Mouse (Mus musculus): ENCODE measurements at regions not wholly inside any gene's neighbourhood (a gene's known extent, or its start where the extent isn't known, plus 50 kb on each side); places are given as distances from the start of the nearest gene placed in this dataset.

- no peak for DNase-seq
Measured at GRCm38 (mm10) chr17:65193341-65193740, 347.2 kb downstream of the Tmem232 start.

- no peak for DNase-seq
Measured at GRCm38 (mm10) chr17:65192432-65193059, 348.0 kb downstream of the Tmem232 start.

GRCm38 (mm10) chr17:65190839-65191591, 349.6 kb downstream of the Tmem232 start:
- no peak for DNase-seq

GRCm38 (mm10) chr17:65181164-65181563, 345.3 kb upstream of the 4930583I09Rik start:
- no peak for DNase-seq

- no peak for DNase-seq
Measured at GRCm38 (mm10) chr17:65175770-65176169, 339.9 kb upstream of the 4930583I09Rik start.

GRCm38 (mm10) chr17:65174114-65174513, 338.2 kb upstream of the 4930583I09Rik start:
- no peak for DNase-seq

- DNase-seq = no peak
Measured at GRCm38 (mm10) chr17:65173236-65173635, 337.4 kb upstream of the 4930583I09Rik start.

GRCm38 (mm10) chr17:65170691-65171090, 334.8 kb upstream of the 4930583I09Rik start:
- DNase-seq = no peak

GRCm38 (mm10) chr17:65169981-65170617, 334.2 kb upstream of the 4930583I09Rik start:
- no peak for DNase-seq

GRCm38 (mm10) chr17:65146376-65146775, 310.5 kb upstream of the 4930583I09Rik start:
- DNase-seq = peak; percentile 62 to 71

- DNase-seq = no peak
Measured at GRCm38 (mm10) chr17:65114651-65115050, 278.8 kb upstream of the 4930583I09Rik start.

- no peak for DNase-seq
Measured at GRCm38 (mm10) chr17:65113121-65113520, 277.2 kb upstream of the 4930583I09Rik start.

- no peak for DNase-seq
Measured at GRCm38 (mm10) chr17:65105622-65106021, 269.8 kb upstream of the 4930583I09Rik start.

GRCm38 (mm10) chr17:65101157-65101556, 265.3 kb upstream of the 4930583I09Rik start:
- no peak for DNase-seq

- no peak for DNase-seq
Measured at GRCm38 (mm10) chr17:65082249-65082648, 246.4 kb upstream of the 4930583I09Rik start.

GRCm38 (mm10) chr17:65081779-65082086, 245.9 kb upstream of the 4930583I09Rik start:
- DNase-seq = no peak

- DNase-seq = no peak
Measured at GRCm38 (mm10) chr17:65081072-65081778, 245.4 kb upstream of the 4930583I09Rik start.

- no peak for DNase-seq
Measured at GRCm38 (mm10) chr17:65074878-65075277, 239.0 kb upstream of the 4930583I09Rik start.

- DNase-seq = no peak
Measured at GRCm38 (mm10) chr17:65071114-65071513, 235.2 kb upstream of the 4930583I09Rik start.

GRCm38 (mm10) chr17:65066135-65066534, 230.3 kb upstream of the 4930583I09Rik start:
- DNase-seq = no peak

- DNase-seq = no peak
Measured at GRCm38 (mm10) chr17:65056059-65056458, 220.2 kb upstream of the 4930583I09Rik start.

GRCm38 (mm10) chr17:65049860-65050482, 214.1 kb upstream of the 4930583I09Rik start:
- peak; percentile 6 to 18 for DNase-seq

- DNase-seq = no peak
Measured at GRCm38 (mm10) chr17:65015731-65016130, 179.9 kb upstream of the 4930583I09Rik start.
